Comparison of ENCODE assay signal across 26 mouse cellular contexts in genomic region chr11:69592799-69593198, GRCm38 (mm10). TPM values are rescaled to one million over a fixed set of nuclear protein-coding genes. Genes with fewer than 3 reads are reported as not detected.
A peak's percentile ranks its signal among the peaks of the same experiment; 100 is the strongest.
DNase-seq lines count a peak whose midpoint lies in the region; ATAC-seq and TF ChIP-seq lines count a peak whose summit lies in the region.
"Had no signal": no experiment of that assay in that cellular context is flagged by ENCODE, and none has a peak within 500 bp of the region (broad histone marks: within the 10 kb centered on the region; RNA-seq: fewer than 3 reads in every experiment).

No protein-coding gene starts in this region.

- 81% methylated on average over 4 of the region's 4 CpGs for WGBS in heart, embryonic 10.5 days
- 78% methylated on average over 4 of the region's 4 CpGs for WGBS in heart, adult 2 months
- 70% methylated on average over 4 of the region's 4 CpGs for WGBS in liver, embryonic 11.5 days
- whole genome bisulfite sequencing in forebrain, embryonic 15.5 days, result 82% methylated on average over 4 of the region's 4 CpGs
- 65% methylated on average over 4 of the region's 4 CpGs for WGBS in liver, embryonic 16.5 days (ENCODE audit: insufficient replicate concordance)

- intact Hi-C loops in heart, adult 2 months (cut with DNase I), result no loop called here

- no peak overlapping the region for H3K9ac ChIP-seq in heart, adult 2 months (ENCODE audit: low read depth, low read length)
- H3K9ac ChIP-seq in liver, embryonic 11.5 days (ENCODE audit: low read depth, low read length), result no peak overlapping the region
- no peak overlapping the region for H3K9ac ChIP-seq in forebrain, embryonic 15.5 days (replicated peaks)
- no peak overlapping the region for H3K9ac ChIP-seq in liver, embryonic 16.5 days (ENCODE audit: low read depth, low read length)
- H3K9ac ChIP-seq: embryonic facial prominence, embryonic 12.5 days; lung, embryonic 15.5 days; neural tube, embryonic 12.5 days; stomach, embryonic 15.5 days had no signal

- no peak for TF ChIP-seq EP300 in heart, adult 2 months (IDR thresholded peaks at IDR 0.05; ENCODE audit: insufficient read depth, low read depth, low read length)

- H3K9me3 ChIP-seq in heart, embryonic 10.5 days, result no peaks in the 10 kb centered on the region
- H3K9me3 ChIP-seq in liver, embryonic 11.5 days (ENCODE audit: control insufficient read depth, low read length), result no peaks in the 10 kb centered on the region
- H3K9me3 ChIP-seq in forebrain, embryonic 15.5 days, result no peaks in the 10 kb centered on the region
- H3K9me3 ChIP-seq in liver, embryonic 16.5 days (replicated peaks; ENCODE audit: control insufficient read depth, low read length), result no peaks in the 10 kb centered on the region
- H3K9me3 ChIP-seq: embryonic facial prominence, embryonic 12.5 days; hindbrain, embryonic 10.5 days; lung, embryonic 15.5 days; neural tube, embryonic 12.5 days; stomach, embryonic 15.5 days had no signal

- H3K4me2 ChIP-seq in liver, embryonic 11.5 days, result no peak overlapping the region
- no peak overlapping the region for H3K4me2 ChIP-seq in forebrain, embryonic 15.5 days (replicated peaks)
- no peak overlapping the region for H3K4me2 ChIP-seq in liver, embryonic 16.5 days (ENCODE audit: low read depth, low read length)
- H3K4me2 ChIP-seq: embryonic facial prominence, embryonic 12.5 days; lung, embryonic 15.5 days; neural tube, embryonic 12.5 days; stomach, embryonic 15.5 days had no signal

- H3K27me3 ChIP-seq in heart, embryonic 10.5 days (ENCODE audit: insufficient read depth, poor library complexity, severe bottlenecking), result no peaks in the 10 kb centered on the region
- no peaks in the 10 kb centered on the region for H3K27me3 ChIP-seq in heart, adult 2 months (ENCODE audit: control insufficient read depth, insufficient read depth, low read length)
- no peaks in the 10 kb centered on the region for H3K27me3 ChIP-seq in liver, embryonic 11.5 days (replicated peaks; ENCODE audit: control insufficient read depth, insufficient read depth, low read length)
- no peaks in the 10 kb centered on the region for H3K27me3 ChIP-seq in forebrain, embryonic 15.5 days
- no peaks in the 10 kb centered on the region for H3K27me3 ChIP-seq in liver, embryonic 16.5 days (ENCODE audit: control insufficient read depth, insufficient read depth, low read depth, low read length)
- H3K27me3 ChIP-seq: embryonic facial prominence, embryonic 12.5 days; lung, embryonic 15.5 days; neural tube, embryonic 12.5 days; Patski; stomach, embryonic 15.5 days had no signal

- peaks cover 8% of the 10 kb centered on the region for H3K4me1 ChIP-seq in heart, embryonic 10.5 days
- no peaks in the 10 kb centered on the region for H3K4me1 ChIP-seq in heart, adult 2 months (ENCODE audit: control insufficient read depth, insufficient read depth, low read length)
- peaks cover 38% of the 10 kb centered on the region for H3K4me1 ChIP-seq in liver, embryonic 11.5 days (replicated peaks; ENCODE audit: control insufficient read depth, insufficient read depth, low read length)
- peaks cover 5% of the 10 kb centered on the region for H3K4me1 ChIP-seq in forebrain, embryonic 15.5 days
- peaks cover 40% of the 10 kb centered on the region for H3K4me1 ChIP-seq in liver, embryonic 16.5 days (ENCODE audit: control insufficient read depth, low read depth, low read length)
- H3K4me1 ChIP-seq: embryonic facial prominence, embryonic 12.5 days; lung, embryonic 15.5 days; neural tube, embryonic 12.5 days; stomach, embryonic 15.5 days had no signal

- peak overlapping the region; percentile 65; the same call in 1 of the 2 replicates for H3K27ac ChIP-seq in heart, embryonic 10.5 days
- H3K27ac ChIP-seq in heart, adult 2 months, result no peak overlapping the region
- peak overlapping the region; percentile 76 for H3K27ac ChIP-seq in liver, embryonic 11.5 days (ENCODE audit: low read depth, low read length)
- H3K27ac ChIP-seq in forebrain, embryonic 15.5 days (replicated peaks), result peak overlapping the region; percentile 73
- peak overlapping the region; percentile 55; the same call in 1 of the 2 replicates for H3K27ac ChIP-seq in liver, embryonic 16.5 days (ENCODE audit: low read length)
- H3K27ac ChIP-seq: embryonic facial prominence, embryonic 12.5 days; lung, embryonic 15.5 days; macrophage; neural tube, embryonic 12.5 days; stomach, embryonic 15.5 days had no signal

- H3K36me3 ChIP-seq in heart, embryonic 10.5 days, result peaks cover 73% of the 10 kb centered on the region
- H3K36me3 ChIP-seq in heart, adult 2 months (ENCODE audit: control insufficient read depth, insufficient read depth, low read length), result no peaks in the 10 kb centered on the region
- H3K36me3 ChIP-seq in liver, embryonic 11.5 days (ENCODE audit: control insufficient read depth, insufficient read depth, low read length), result peaks cover 35% of the 10 kb centered on the region
- peaks cover 38% of the 10 kb centered on the region for H3K36me3 ChIP-seq in forebrain, embryonic 15.5 days
- H3K36me3 ChIP-seq in liver, embryonic 16.5 days (ENCODE audit: control insufficient read depth, insufficient read depth), result peaks cover 32% of the 10 kb centered on the region

- no peak for TF ChIP-seq CTCF in heart, adult 2 months (IDR thresholded peaks at IDR 0.05)

- no peak for DNase-seq in heart, embryonic 10.5 days (ENCODE audit: low spot score)
- no peak for DNase-seq in heart, adult 2 months
- no peak for DNase-seq in liver, embryonic 11.5 days (ENCODE audit: low spot score)
- no peak for DNase-seq in liver
- DNase-seq: adrenal gland, postnatal 25 days; B cell, adult 2 months; kidney, adult 18-20 months; thymus, adult 2 months had no signal

- TF ChIP-seq POLR2A in heart, adult 2 months (IDR thresholded peaks at IDR 0.05; ENCODE audit: insufficient read depth, low read depth, low read length), result no peak

- no peaks in the 10 kb centered on the region for H3K79me2 ChIP-seq in heart, adult 2 months (replicated peaks; ENCODE audit: control insufficient read depth, insufficient read depth, low read length)

- no peak for ATAC-seq in liver, embryonic 11.5 days (replicated peaks; ENCODE audit: low FRiP score)
- no peak for ATAC-seq in forebrain, embryonic 15.5 days (replicated peaks)
- no peak for ATAC-seq in liver, embryonic 16.5 days (ENCODE audit: low read depth)
- ATAC-seq in inflammation-experienced regulatory T-cells, adult 6 months, result no peak
- ATAC-seq: activated CD4-positive, CD25-positive, alpha-beta regulatory T cell, adult 4 months; Patski had no signal

- H3K4me3 ChIP-seq in heart, embryonic 10.5 days, result no peak overlapping the region
- H3K4me3 ChIP-seq in heart, adult 2 months, result no peak overlapping the region
- H3K4me3 ChIP-seq in liver, embryonic 11.5 days (ENCODE audit: low read depth, low read length), result no peak overlapping the region
- H3K4me3 ChIP-seq in forebrain, embryonic 15.5 days, result no peak overlapping the region
- no peak overlapping the region for H3K4me3 ChIP-seq in liver, embryonic 16.5 days (ENCODE audit: low read depth, low read length)
- H3K4me3 ChIP-seq: hindbrain, embryonic 10.5 days; lung, embryonic 15.5 days; neural tube, embryonic 12.5 days; stomach, embryonic 15.5 days had no signal

RNA-seq across cellular contexts. Expression of gene Trp53, which starts 12.6 kb away (rescaled TPM):
- polyA plus RNA-seq in heart, embryonic 10.5 days (2016; fragmentation: Nextera tagmentation; extraction: Ambion mirVana), result 104 and 161 TPM in 2 replicates
- 10 to 100 TPM; 13.6 to 15.3 TPM for total RNA-seq in heart, adult 2 months (2021)
- polyA plus RNA-seq in heart, adult 2 months (2012; rRNA removed), result 35.0 and 41.6 TPM in 2 replicates
- 196 and 198 TPM in 2 replicates for polyA plus RNA-seq in liver, embryonic 11.5 days (2014; fragmentation: Nextera tagmentation; extraction: Ambion mirVana)
- polyA plus RNA-seq in forebrain, embryonic 15.5 days (2015; fragmentation: Nextera tagmentation; extraction: Ambion mirVana), result 112 and 115 TPM in 2 replicates
- 55.5 and 55.8 TPM in 2 replicates for polyA plus RNA-seq in liver, embryonic 16.5 days (2015; fragmentation: Nextera tagmentation; extraction: Ambion mirVana)
- 100 to 1,000 TPM; 193 to 355 (median 324) TPM for polyA plus RNA-seq in inflammation-experienced regulatory T-cells, adult 6 months (2017; shearing (Covaris generic))

RNA-seq across cellular contexts. Expression of gene Wrap53, which starts 12.7 kb away (rescaled TPM):
- 27.2 and 32.4 TPM in 2 replicates for polyA plus RNA-seq in heart, embryonic 10.5 days (2016; fragmentation: Nextera tagmentation; extraction: Ambion mirVana)
- 1 to 10 TPM; 5.4 to 5.6 TPM for total RNA-seq in heart, adult 2 months (2021)
- 10.1 and 10.5 TPM in 2 replicates for polyA plus RNA-seq in heart, adult 2 months (2012; rRNA removed)
- polyA plus RNA-seq in liver, embryonic 11.5 days (2014; fragmentation: Nextera tagmentation; extraction: Ambion mirVana), result 33.7 and 39.3 TPM in 2 replicates
- 26.3 and 27.2 TPM in 2 replicates for polyA plus RNA-seq in forebrain, embryonic 15.5 days (2015; fragmentation: Nextera tagmentation; extraction: Ambion mirVana)
- polyA plus RNA-seq in liver, embryonic 16.5 days (2015; fragmentation: Nextera tagmentation; extraction: Ambion mirVana), result 14.6 and 15.5 TPM in 2 replicates
- 10 to 100 TPM; 22.0 to 32.2 (median 25.7) TPM for polyA plus RNA-seq in inflammation-experienced regulatory T-cells, adult 6 months (2017; shearing (Covaris generic))

RNA-seq across cellular contexts. Expression of gene Atp1b2, which starts 12.9 kb away (rescaled TPM):
- 15.6 and 24.1 TPM in 2 replicates for polyA plus RNA-seq in heart, embryonic 10.5 days (2016; fragmentation: Nextera tagmentation; extraction: Ambion mirVana)
- 10 to 100 TPM; 17.0 to 20.3 TPM for total RNA-seq in heart, adult 2 months (2021)
- 23.7 and 30.0 TPM in 2 replicates for polyA plus RNA-seq in heart, adult 2 months (2012; rRNA removed)
- 76.2 and 79.5 TPM in 2 replicates for polyA plus RNA-seq in liver, embryonic 11.5 days (2014; fragmentation: Nextera tagmentation; extraction: Ambion mirVana)
- polyA plus RNA-seq in forebrain, embryonic 15.5 days (2015; fragmentation: Nextera tagmentation; extraction: Ambion mirVana), result 22.2 and 25.9 TPM in 2 replicates
- polyA plus RNA-seq in liver, embryonic 16.5 days (2015; fragmentation: Nextera tagmentation; extraction: Ambion mirVana), result 11.2 and 12.6 TPM in 2 replicates
- under 1 TPM in 1 of 3 experiments, not detected in 2; 0.17 TPM for polyA plus RNA-seq in inflammation-experienced regulatory T-cells, adult 6 months (2017; shearing (Covaris generic))
- polyA plus RNA-seq: macrophage had no signal

RNA-seq across cellular contexts. Expression of gene Shbg, which starts 24.9 kb away (rescaled TPM):
- 0.25 and 7.5 TPM in 2 replicates for polyA plus RNA-seq in heart, embryonic 10.5 days (2016; fragmentation: Nextera tagmentation; extraction: Ambion mirVana)
- total RNA-seq in heart, adult 2 months (2021), result not detected
- polyA plus RNA-seq in heart, adult 2 months (2012; rRNA removed), result not detected in 2 replicates
- polyA plus RNA-seq in liver, embryonic 11.5 days (2014; fragmentation: Nextera tagmentation; extraction: Ambion mirVana), result 42.9 and 43.8 TPM in 2 replicates
- not detected in 2 replicates for polyA plus RNA-seq in forebrain, embryonic 15.5 days (2015; fragmentation: Nextera tagmentation; extraction: Ambion mirVana)
- polyA plus RNA-seq in liver, embryonic 16.5 days (2015; fragmentation: Nextera tagmentation; extraction: Ambion mirVana), result 26.2 and 27.9 TPM in 2 replicates
- under 1 TPM in 1 of 3 experiments, not detected in 2; 0.40 TPM for polyA plus RNA-seq in inflammation-experienced regulatory T-cells, adult 6 months (2017; shearing (Covaris generic))
- total RNA-seq: adrenal gland, postnatal 25 days; common myeloid progenitor, adult 5-6 weeks; granulocyte monocyte progenitor cell, adult 5-6 weeks; layer of hippocampus, postnatal 10 days; left cerebral cortex, postnatal 25 days; midbrain, postnatal 0 days had no signal
- polyA plus RNA-seq: activated CD4-positive, CD25-positive, alpha-beta regulatory T cell, adult 4 months; embryonic facial prominence, embryonic 12.5 days; hindbrain, embryonic 10.5 days; lung, embryonic 15.5 days; macrophage; midbrain, postnatal 0 days; neural tube, embryonic 12.5 days; Patski; spleen, adult 2 months; thymus, adult 2 months; urinary bladder, adult 2 months had no signal

RNA-seq across cellular contexts. Expression of gene Sat2, which starts 29.0 kb away (rescaled TPM):
- polyA plus RNA-seq in heart, embryonic 10.5 days (2016; fragmentation: Nextera tagmentation; extraction: Ambion mirVana), result 18.8 and 21.8 TPM in 2 replicates
- total RNA-seq in heart, adult 2 months (2021), result 1 to 10 TPM; 1.8 to 1.9 TPM
- polyA plus RNA-seq in heart, adult 2 months (2012; rRNA removed), result 4.5 and 6.1 TPM in 2 replicates
- 16.7 and 18.0 TPM in 2 replicates for polyA plus RNA-seq in liver, embryonic 11.5 days (2014; fragmentation: Nextera tagmentation; extraction: Ambion mirVana)
- polyA plus RNA-seq in forebrain, embryonic 15.5 days (2015; fragmentation: Nextera tagmentation; extraction: Ambion mirVana), result 22.9 and 25.2 TPM in 2 replicates
- polyA plus RNA-seq in liver, embryonic 16.5 days (2015; fragmentation: Nextera tagmentation; extraction: Ambion mirVana), result 10.4 and 11.5 TPM in 2 replicates
- not detected for polyA plus RNA-seq in inflammation-experienced regulatory T-cells, adult 6 months (2017; shearing (Covaris generic))
- total RNA-seq: common myeloid progenitor, adult 5-6 weeks; granulocyte monocyte progenitor cell, adult 5-6 weeks had no signal
- polyA plus RNA-seq: activated CD4-positive, CD25-positive, alpha-beta regulatory T cell, adult 4 months had no signal

Comparison
In these comparisons a context has a peak if more than half of its experiments do, and no peak if none do; other contexts are left out.
1. RNA of gene Atp1b2, which starts 12.9 kb away (polyA plus RNA-seq): 76.2 to 79.5 TPM in liver, embryonic 11.5 days, 22.2 to 25.9 TPM in forebrain, embryonic 15.5 days, 23.7 to 30.0 TPM in heart, adult 2 months, 15.6 to 24.1 TPM in heart, embryonic 10.5 days and 11.2 to 12.6 TPM in liver, embryonic 16.5 days; 0.17 TPM in inflammation-experienced regulatory T-cells, adult 6 months; every median in the first group is over 10 times any median in the second.